ENCODE assay signal across 9 mouse cellular contexts in the genomic region with DNA sequence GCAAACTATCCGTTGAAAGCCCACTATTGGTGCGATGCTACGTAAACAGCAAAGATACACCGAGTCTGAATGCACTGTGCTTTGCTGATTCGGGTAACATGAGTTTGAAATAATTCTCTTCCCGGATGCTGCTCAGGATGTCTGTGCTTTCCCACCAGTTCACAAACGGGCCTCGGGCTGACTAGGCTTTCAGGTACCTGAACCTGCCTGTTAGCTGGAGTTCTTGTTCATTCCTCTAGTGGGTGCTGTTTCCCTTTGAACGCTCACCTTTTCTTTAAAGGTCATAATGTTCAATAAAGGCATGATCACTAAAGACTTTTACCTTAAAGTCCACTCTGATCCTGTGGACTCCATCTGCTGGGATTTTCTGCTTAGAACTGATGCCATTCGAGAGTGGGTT. TPM values are rescaled to one million over a fixed set of nuclear protein-coding genes. Genes with fewer than 3 reads are reported as not detected.
DNase-seq lines count a peak whose midpoint lies in the region; ATAC-seq lines count a peak whose summit lies in the region.
"Had no signal": no experiment of that assay in that cellular context is flagged by ENCODE, and none has a peak within 500 bp of the region (broad histone marks: within the 10 kb centered on the region; RNA-seq: fewer than 3 reads in every experiment).

No protein-coding gene starts in this region.

- no peak overlapping the region for H3K4me3 ChIP-seq in embryonic facial prominence, embryonic 11.5 days (ENCODE audit: low read depth, low read length)
- no peak overlapping the region for H3K4me3 ChIP-seq in embryonic facial prominence, embryonic 10.5 days

- intact Hi-C loops in left cerebral cortex, postnatal 36 days (cut with DNase I), result no loop called here

- no peak overlapping the region for H3K27ac ChIP-seq in embryonic facial prominence, embryonic 11.5 days (replicated peaks; ENCODE audit: low read depth, low read length)
- H3K27ac ChIP-seq in embryonic facial prominence, embryonic 10.5 days (replicated peaks), result no peak overlapping the region

- WGBS in embryonic facial prominence, embryonic 11.5 days, result 90% methylated on average over 10 of the region's 10 CpGs
- 90% methylated on average over 10 of the region's 10 CpGs for WGBS in embryonic facial prominence, embryonic 10.5 days

- H3K27me3 ChIP-seq in embryonic facial prominence, embryonic 11.5 days (ENCODE audit: control insufficient read depth, insufficient read depth, low read length), result no peaks in the 10 kb centered on the region
- no peaks in the 10 kb centered on the region for H3K27me3 ChIP-seq in embryonic facial prominence, embryonic 10.5 days (replicated peaks; ENCODE audit: low read depth, poor library complexity, severe bottlenecking)

- H3K9me3 ChIP-seq in embryonic facial prominence, embryonic 11.5 days (replicated peaks; ENCODE audit: control insufficient read depth, low read length), result no peaks in the 10 kb centered on the region
- H3K9me3 ChIP-seq in embryonic facial prominence, embryonic 10.5 days, result no peaks in the 10 kb centered on the region

- ATAC-seq in embryonic facial prominence, embryonic 11.5 days (replicated peaks; ENCODE audit: insufficient number of reproducible peaks, low FRiP score, low TSS enrichment, low read depth), result no peak

- no peak overlapping the region for H3K9ac ChIP-seq in embryonic facial prominence, embryonic 11.5 days (replicated peaks; ENCODE audit: low read length)

- H3K4me2 ChIP-seq in embryonic facial prominence, embryonic 11.5 days (ENCODE audit: low read depth, low read length), result no peak overlapping the region

- peak; percentile 41 for DNase-seq in embryonic facial prominence, embryonic 11.5 days (ENCODE audit: low spot score)
- no peak for DNase-seq in embryonic facial prominence, embryonic 10.5 days (ENCODE audit: low spot score)
- peak; percentile 56 for DNase-seq in 416B (ENCODE audit: low read depth)
- DNase-seq in T-cell, adult 2 months (ENCODE audit: low spot score), result peak; percentile 56
- DNase-seq in kidney, adult 9 months, result peak; percentile 66
- peak; percentile 40 for DNase-seq in thymus, postnatal 25 days
- DNase-seq in right cerebral cortex, postnatal 25 days, result no peak
- no peak for DNase-seq in left cerebral cortex, postnatal 36 days (ENCODE audit: low spot score in 2 of 2)

- H3K4me1 ChIP-seq in embryonic facial prominence, embryonic 11.5 days (ENCODE audit: control insufficient read depth, insufficient read depth, low read length), result no peaks in the 10 kb centered on the region
- H3K4me1 ChIP-seq in embryonic facial prominence, embryonic 10.5 days, result no peaks in the 10 kb centered on the region

- H3K36me3 ChIP-seq in embryonic facial prominence, embryonic 11.5 days (replicated peaks; ENCODE audit: control insufficient read depth, insufficient read depth, low read depth, low read length), result peaks cover 24% of the 10 kb centered on the region
- H3K36me3 ChIP-seq in embryonic facial prominence, embryonic 10.5 days (replicated peaks), result peaks cover 97% of the 10 kb centered on the region

RNA-seq across cellular contexts. Expression of gene Ttc36, which starts 38.4 kb away (rescaled TPM):
- polyA plus RNA-seq in embryonic facial prominence, embryonic 11.5 days (2014; fragmentation: Nextera tagmentation; extraction: Ambion mirVana), result not detected in 2 replicates
- not detected in 2 replicates for polyA plus RNA-seq in embryonic facial prominence, embryonic 10.5 days (2016; fragmentation: Nextera tagmentation; extraction: Ambion mirVana)
- total RNA-seq in left cerebral cortex, postnatal 36 days (2021), result 1 to 10 TPM in 1 of 2 experiments, not detected in 1; 1.4 TPM
- polyA plus RNA-seq: neural tube, embryonic 11.5 days had no signal

RNA-seq across cellular contexts. Expression of gene Kmt2a, which starts 39.9 kb away (rescaled TPM):
- polyA plus RNA-seq in embryonic facial prominence, embryonic 11.5 days (2014; fragmentation: Nextera tagmentation; extraction: Ambion mirVana), result 9.8 and 12.2 TPM in 2 replicates
- polyA plus RNA-seq in embryonic facial prominence, embryonic 10.5 days (2016; fragmentation: Nextera tagmentation; extraction: Ambion mirVana), result 14.1 and 14.9 TPM in 2 replicates
- 10 to 100 TPM; 52.2 to 79.3 TPM for total RNA-seq in left cerebral cortex, postnatal 36 days (2021)

RNA-seq across cellular contexts. Expression of gene Tmem25, which starts 42.1 kb away (rescaled TPM):
- polyA plus RNA-seq in embryonic facial prominence, embryonic 11.5 days (2014; fragmentation: Nextera tagmentation; extraction: Ambion mirVana), result 1.2 and 1.4 TPM in 2 replicates
- polyA plus RNA-seq in embryonic facial prominence, embryonic 10.5 days (2016; fragmentation: Nextera tagmentation; extraction: Ambion mirVana), result 1.7 and 2.1 TPM in 2 replicates
- 10 to 100 TPM; 54.0 to 54.9 TPM for total RNA-seq in left cerebral cortex, postnatal 36 days (2021)

Comparison
In these comparisons a context has a peak if more than half of its experiments do, and no peak if none do; other contexts are left out.
1. DNase-seq: peak in embryonic facial prominence, embryonic 11.5 days (single experiment), 416B (single experiment), T-cell, adult 2 months (single experiment), kidney, adult 9 months (single experiment) and thymus, postnatal 25 days (single experiment); none in embryonic facial prominence, embryonic 10.5 days (single experiment), right cerebral cortex, postnatal 25 days (single experiment) and left cerebral cortex, postnatal 36 days (0 of 2).